Mouse (Mus musculus) cerebellum, adult 2 months (tissue): ENCODE measurements around the gene Sec14l3.
A peak's percentile ranks its signal among the peaks of the same experiment; 100 is the strongest.

Experiments
- CTCF ChIP-seq: fragments of 200-500 bp; IDR thresholded peaks from 2 replicates; pipeline ENCODE4 v1.5.1; 2011; ENCODE audit warnings: low read depth, mild to moderate bottlenecking, control low read depth, low read length, moderate library complexity, borderline replicate concordance; ENCODE audit not compliant: insufficient read depth
- POLR2A ChIP-seq: fragments of 200-500 bp; IDR thresholded peaks from 2 replicates; pipeline ENCODE4 v1.6.1; 2011; ENCODE audit warnings: low read length, control low read depth, borderline replicate concordance; ENCODE audit not compliant: insufficient read depth

DNA sequence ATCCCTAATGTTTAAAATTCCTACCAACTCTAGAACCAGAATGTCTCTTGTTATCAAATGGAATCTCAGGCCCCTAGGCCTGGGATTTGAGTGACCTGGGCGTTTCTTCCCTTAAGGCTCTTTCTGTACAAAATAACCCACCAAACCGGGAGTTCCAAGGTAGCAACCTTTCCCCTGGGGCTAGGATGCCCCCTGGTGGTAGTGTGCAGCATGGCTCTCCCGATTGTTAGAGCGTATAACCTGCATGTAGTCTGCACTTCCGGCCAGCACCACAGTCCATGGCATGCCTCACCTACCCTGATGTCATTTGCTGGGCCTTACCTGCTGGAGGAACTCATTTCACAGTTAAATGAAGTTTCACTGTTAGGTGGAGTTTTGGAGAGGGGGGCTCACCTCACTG, 59.3 kb downstream of the Sec14l3 start:
- TF ChIP-seq CTCF, result peak; percentile 58
- no peak for TF ChIP-seq POLR2A
